Mouse (Mus musculus) urinary bladder, postnatal 4 days (tissue): ENCODE results near the gene Ifi213.
"Not testable (repeated sequence)": the region's sequence is repeated elsewhere in the genome, so short reads cannot be mapped to it uniquely, and the experiment has no call there.

Experiments used
- DNase-seq, 2 experiments: peaks; one replicate each; pipeline ENCODE4 v3.0.0; 2021 to 2022; ENCODE audit warnings: low spot score in 2 of 2

The Ifi213 gene

DNA sequence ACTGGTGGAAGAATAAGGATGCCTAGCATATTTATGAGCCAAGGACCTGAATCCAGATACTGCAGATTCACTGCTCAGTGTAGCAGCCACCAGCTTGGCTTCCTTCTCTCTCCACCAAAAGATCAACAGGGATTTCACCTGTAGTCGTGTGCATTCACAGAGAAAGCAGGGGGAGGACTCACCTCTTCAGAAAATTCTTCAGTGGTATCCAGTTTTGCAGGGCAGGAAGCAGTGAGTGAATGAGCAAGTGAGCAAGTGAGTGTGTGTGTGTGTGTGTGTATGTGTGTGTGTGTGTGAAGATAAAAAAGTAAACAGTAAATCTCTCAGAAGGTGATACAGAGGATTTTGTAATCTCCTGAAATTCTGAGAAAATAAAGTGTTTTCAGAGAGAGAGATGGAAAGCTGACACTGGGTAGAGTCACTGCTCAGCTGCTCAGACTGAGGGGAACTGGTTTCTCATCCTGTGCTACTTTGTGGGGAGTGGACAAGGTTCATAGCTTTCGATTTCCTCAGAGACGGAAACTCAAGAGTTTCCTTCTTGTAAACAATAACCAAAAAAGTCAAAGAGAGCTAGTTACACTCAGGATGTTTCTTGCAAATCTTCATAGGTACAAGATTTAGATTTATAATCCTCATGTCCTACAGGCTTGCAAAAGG lies at the start of gene Ifi213:
Gene Ifi213, minus strand, starts transcription at position 437 of the 657 bp plus-strand sequence.
- not testable (repeated sequence) for DNase-seq

DNA sequence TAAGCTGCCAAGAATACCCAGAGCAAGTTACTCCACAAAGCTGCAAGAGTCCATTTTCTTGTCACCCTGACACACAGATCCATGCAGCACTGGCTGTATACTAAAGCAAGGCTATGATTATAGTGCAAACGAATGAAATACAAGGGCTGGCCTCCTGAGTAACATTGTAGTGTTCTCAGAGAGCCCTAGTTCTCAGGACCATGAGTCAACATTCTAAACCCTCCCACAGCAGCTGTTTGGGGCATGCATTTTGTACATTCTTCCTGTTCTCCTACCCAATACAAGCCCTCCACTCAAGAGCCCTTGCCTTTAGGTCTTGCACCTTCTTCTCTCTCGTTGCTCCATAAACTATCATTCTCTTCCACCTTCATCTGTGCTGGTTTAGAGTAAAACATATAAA lies 46.3 kb upstream of the Ifi213 start:
- no peak for DNase-seq

DNA sequence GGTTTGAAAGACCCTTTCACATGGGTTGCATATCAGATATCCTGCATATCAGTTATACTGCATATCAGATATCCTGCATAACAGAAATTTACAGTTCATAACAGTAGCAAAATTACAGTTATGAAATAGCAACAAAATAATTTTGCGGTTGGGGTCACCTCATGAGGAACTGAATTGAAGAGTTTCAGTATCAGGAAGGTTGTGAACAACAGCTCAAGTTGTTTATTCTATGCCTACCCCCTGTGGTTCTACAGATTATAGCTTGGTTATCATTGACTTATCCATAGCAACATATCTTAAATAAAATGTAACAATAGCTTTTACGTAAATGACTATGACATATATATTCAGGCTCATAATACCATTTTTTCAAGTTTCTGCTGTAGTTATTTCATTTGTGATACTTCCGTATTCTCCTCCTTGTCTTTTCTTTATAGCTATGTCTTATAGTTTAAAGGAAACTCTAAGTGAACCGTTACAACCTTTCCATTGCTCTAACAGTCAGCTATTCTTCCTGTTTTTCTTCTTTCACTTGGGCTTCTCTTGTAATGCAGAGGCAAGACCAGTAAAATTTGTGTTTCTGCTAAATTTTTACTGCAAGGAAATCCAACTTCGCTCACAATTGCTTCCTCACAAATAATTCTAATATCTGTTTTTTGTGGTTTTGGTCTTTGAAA lies 35.0 kb upstream of the Ifi213 start:
- no peak for DNase-seq

DNA sequence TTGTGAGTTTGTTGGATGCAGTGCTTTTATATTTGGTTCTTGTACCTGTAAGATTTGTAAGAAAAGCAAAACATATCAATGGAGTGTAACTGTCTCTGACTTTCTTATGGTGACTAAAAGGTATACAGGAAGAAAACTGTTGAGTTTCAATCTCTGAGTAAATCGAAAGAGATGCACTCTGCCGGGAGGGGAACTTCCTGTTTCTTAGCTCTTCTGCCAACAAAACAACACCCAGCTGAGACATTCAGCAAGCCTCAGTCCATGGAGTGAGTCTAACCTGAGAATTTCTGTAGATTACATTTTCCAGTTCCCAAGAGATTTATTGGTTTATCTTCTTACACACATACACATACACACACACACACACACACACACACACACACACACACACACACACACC lies 31.5 kb upstream of the Ifi213 start, which contains the start of gene Ifi209:
Gene Ifi209, plus strand, starts transcription at position 296 of the 400 bp plus-strand sequence.
- DNase-seq, result not testable (repeated sequence)

DNA sequence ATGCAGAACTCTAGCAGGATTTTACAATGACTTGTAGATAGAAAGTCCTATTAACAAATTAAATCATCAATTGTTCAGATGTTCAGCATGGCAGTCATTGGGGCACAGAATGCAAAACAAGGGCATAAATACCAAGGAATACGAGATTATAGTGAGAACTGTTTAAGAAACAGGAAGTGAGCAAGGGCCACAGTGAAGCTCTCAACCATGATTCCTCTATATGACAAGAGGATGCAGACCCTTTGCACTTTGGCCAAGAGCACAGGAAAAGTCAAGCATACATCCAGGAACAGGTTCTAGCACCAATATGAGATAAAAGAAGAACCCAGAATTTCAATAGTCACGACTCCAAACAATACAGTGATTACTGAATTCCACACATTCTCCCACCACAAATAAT lies 27.6 kb upstream of the Ifi213 start:
- DNase-seq, result no peak

DNA sequence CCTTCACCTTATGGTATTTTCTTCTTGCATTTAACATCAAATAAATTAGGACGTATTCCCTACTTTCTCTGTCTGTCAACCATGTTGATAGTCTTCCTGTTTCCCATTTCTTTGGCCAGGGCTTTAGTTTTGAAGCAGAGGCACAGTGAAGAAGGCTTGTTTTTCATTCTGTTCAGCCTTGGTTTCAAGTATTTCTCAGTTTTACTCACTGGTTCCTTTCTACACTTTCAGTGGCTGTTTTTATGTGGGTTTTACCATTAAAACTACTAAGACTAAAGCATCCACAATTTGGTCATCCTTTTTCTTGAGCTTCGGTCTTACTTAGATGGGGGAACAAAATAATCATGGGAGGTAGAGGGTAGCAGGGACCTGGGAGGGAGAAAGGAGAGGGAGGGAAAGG lies 25.0 kb upstream of the Ifi213 start:
- no peak for DNase-seq

DNA sequence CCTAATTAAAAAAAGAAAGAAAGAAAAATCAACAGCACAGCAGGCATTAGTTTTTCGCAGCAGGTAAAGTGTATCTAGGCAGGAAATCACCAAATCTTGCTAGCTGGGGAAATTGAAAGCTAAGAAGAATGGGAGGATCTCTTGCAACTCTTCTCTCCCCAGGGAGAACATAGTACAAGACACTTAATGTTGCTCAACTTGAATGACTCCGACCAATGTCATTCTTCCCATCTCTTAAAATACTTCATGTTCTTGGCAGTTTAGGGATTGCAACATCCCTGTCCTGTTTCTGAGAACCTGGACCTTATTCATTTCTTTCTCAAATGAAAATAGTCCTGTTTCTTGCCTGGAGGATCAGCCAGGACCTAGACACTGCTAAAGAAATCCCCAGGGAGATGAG lies 23.1 kb upstream of the Ifi213 start:
- DNase-seq, result not testable (repeated sequence)

DNA sequence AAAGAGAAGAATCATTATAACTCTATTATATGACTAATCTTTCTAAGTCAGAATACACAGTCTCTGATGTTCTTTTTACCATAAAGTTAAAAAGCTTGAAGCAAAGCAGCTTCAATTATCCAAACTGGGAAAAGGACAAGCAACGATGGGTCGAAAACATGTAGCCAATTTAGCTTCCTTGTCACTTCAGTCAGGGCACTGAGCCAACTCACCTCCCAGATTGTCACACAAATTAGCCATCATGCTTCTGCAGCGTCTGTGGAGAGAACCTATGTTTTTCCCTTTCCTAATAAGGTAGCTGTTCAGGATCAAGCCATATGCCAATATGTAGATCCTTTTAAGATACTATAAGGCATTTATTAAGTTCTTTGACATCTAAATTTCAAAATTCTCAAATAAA lies 11.2 kb upstream of the Ifi213 start:
- not testable (repeated sequence) for DNase-seq

DNA sequence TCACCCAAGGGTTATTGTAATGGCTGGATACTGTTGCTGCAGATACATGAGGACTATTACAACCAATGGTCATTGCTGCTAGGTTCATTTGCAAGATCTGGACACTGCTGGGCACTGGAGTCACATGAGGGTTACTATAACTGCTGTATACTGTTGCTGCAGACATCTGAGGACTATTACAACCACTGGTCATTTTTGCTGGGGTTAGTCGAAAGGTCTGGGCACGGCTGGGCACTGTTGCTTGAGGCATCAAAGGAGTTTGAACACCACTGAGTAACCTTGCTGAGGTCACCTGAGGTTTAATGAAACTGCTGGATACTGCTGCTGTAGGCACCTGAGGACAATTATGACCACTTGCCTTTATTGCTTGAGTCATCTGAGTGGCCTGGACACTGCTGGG lies 9.4 kb downstream of the Ifi213 start:
- DNase-seq, result not testable (repeated sequence)

DNA sequence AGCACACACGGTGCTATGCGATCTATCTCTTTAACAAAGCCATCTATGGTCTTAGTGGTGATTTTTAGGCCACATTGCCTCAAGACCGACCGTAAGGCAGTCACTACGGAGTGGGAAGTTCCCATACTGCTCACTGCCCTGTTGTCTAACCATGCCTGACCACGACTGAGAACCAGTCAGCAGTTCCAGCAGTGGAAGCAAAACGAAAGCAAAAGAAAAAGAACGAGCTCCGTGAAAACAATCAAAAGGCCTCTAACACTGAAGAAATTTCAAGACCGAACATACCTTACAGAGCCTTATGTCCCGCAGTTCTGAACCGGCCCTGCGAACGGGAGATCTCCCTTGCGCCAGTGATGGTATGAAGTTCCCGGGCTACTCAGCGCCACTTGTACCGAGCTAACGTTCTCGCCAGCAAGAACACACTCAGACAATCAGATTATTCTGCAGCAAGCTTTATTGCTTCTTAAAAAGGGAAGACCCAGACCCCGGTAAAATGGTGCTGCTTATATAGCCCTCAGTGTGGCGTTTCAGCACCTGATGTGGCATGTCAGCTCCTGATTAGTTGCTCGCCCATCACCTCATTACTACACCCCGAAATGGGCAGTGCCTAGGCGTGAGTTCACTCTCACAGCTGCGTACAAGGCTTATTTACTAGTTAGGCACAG lies 19.0 kb downstream of the Ifi213 start:
- no peak for DNase-seq

DNA sequence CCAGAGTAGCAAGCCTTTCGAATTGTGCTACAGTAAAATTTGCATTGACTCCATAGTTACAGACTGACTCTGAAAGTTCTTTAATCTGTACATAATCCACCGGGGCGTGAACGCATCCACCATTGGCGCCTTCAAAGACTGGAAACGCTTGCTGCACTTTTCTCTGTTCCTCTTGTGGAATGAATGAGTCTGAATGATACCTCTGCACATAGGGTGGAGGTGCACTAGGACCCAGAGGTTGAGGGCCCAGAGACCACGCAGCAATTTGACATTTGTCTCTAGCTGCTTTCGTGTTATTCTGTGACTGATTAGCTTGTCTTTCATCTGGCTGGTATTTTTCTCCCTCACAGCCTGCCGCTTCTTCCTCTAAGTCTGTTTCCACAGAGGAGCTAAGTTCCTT lies 20.0 kb downstream of the Ifi213 start:
- DNase-seq, result no peak

DNA sequence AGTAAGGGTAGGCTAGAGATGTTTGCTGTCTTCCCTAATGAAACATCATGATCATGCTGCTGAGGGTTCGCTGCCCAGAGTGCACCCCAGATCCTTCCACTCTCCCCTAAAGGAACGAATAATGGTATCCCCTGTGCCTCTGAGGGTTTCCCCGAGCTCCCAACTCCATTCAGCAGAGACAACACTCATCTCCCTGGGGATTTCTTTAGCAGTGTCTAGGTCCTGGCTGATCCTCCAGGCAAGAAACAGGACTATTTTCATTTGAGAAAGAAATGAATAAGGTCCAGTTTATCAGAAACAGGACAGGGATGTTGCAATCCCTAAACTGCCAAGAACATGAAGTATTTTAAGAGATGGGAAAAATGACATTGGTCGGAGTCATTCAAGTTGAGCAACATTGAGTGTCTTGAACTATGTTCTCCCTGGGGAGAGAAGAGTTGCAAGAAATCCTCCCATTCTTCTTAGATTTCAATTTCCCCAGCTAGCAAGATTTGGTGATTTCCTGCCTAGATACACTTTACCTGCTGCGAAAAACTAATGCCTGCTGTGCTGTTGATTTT lies 48.5 kb downstream of the Ifi213 start:
- DNase-seq, result not testable (repeated sequence)

DNA sequence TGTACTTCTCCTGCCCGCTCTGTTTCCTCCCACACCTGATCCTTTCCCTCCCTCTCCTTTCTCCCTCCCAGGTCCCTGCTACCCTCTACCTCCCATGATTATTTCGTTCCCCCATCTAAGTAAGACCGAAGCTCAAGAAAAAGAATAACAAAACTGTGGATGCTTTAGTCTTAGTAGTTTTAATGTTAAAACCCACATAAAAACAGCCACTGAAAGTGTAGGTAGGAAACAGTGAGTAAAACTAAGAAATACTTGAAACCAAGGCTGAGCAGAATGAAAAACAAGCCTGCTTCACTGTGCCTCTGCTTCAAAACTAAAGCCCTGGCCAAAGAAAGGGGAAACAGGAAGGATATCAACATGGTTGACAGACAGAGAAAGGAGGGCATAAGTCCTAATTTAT lies 50.3 kb downstream of the Ifi213 start:
- DNase-seq, result not testable (repeated sequence)

DNA sequence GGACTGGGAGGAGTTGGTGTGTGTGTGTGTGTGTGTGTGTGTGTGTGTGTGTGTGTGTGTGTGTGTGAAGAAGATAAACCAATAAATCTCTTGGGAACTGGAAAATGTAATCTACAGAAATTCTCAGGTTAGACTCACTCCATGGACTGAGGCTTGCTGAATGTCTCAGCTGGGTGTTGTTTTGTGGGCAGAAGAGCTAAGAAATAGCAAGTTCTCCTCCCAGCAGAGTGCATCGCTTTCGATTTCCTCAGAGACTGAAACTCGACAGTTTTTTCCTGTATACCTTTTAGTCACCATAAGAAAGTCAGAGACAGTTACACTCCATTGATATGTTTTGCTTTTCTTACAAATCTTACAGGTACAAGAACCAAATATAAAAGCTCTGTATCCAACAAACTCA lies 63.3 kb downstream of the Ifi213 start, which contains the start of gene Ifi214:
Gene Ifi214, minus strand, starts transcription at position 167 of the 400 bp plus-strand sequence.
- not testable (repeated sequence) for DNase-seq

DNA sequence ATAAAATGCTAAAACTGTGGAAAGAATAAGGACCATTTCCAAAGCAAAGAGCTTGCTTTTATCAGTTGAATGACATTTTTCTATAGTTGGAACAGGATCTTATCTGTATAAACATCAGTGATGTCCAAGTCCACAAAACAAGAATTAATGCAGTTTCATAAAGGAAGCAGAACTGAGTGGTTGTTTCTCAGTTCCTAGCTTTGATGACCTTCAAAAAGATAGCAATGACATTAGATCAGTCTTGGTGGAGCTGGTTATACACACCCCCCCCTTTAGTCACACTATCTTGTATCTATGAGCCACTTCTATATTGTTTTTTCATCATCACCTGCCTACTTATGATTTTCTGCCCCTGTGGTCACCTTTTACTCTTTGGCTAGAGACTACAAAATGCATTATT lies 77.6 kb downstream of the Ifi213 start:
- DNase-seq, result no peak
